Mouse (Mus musculus) embryo, embryonic 10 days (tissue): ENCODE measurements at regions not wholly inside any gene's neighbourhood (a gene's known extent, or its start where the extent isn't known, plus 50 kb on each side); places are given as distances from the start of the nearest gene placed in this dataset.
"Not testable (repeated sequence)": the region's sequence is repeated elsewhere in the genome, so short reads cannot be mapped to it uniquely, and the experiment has no call there.

Experiments used
- DNase-seq: peaks from one replicate; pipeline ENCODE4 v3.0.0-alpha.2; 2015; ENCODE audit warnings: low spot score

DNA sequence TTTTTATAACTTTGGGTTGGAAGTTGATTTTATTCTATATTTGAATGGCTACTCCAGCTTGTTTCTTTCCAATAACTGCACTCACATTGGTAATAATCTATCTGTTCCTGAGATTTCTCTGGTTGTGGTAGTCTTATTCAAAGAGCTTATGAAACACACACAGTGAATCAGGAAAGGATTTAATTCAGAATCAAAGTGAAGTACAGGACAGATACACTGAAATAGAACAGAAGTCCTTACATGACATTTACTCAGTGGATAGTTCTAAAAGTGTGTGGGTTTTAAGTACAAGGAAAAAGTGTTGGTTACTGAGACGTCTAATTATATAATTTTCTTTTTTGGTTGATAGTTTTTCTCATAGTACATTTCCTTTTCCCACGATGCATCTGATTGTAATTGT, 859.7 kb downstream of the Rpia start:
- no peak for DNase-seq

DNA sequence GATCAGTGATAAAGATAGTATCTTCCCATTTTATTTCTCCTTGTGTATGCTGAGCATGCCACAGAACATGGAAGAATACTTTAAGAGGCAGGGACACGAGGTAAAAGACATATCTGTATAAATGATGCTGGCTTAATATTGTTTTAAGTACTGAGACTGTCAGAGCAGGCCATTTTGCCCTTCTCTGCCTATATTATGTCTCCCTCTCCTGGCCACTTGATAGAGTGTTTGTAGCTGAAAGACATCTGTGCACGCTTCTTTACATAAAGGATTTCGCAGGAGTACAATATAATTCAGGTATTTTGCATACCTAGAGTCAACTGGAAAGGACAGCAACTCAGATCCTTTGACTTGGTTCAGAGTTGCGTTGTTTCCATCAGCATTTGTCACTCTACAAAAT, 877.3 kb downstream of the Rpia start:
- peak; percentile 4 for DNase-seq

DNA sequence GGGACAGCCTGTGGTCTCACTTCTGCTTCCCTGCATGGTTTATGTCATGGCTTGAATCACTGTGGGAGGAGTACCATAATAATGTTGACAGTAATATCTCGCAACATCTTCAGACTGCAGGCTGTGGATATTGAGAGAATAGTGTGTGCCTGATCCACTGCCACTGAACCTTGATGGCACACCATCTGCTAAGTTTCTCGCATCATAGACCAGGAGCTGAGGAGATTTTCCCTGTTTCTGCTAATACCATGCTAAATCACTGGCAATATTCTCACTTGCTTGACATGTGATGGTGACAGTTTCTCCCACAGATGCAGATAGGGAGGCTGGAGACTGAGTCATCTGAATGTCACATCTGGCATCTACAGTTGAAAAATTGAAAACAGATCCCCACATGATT, 912.7 kb downstream of the Rpia start:
- DNase-seq: no peak

DNA sequence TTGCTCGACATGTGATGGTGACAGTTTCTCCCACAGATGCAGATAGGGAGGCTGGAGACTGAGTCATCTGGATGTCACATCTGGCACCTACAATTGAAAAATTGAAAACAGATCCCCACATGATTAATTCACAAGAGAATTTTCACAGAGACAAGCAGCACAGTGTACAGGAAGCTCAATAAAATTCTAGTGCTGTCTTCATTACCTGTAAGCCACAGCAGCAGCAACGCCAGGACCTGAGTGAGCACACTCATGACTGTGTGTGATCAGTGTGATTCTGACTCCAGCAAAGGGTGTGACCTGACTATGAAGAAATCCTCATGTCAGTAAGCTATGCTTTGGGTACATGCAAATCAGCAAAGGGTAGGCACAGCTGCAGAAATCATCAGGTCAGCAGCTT, 933.4 kb downstream of the Rpia start:
- not testable (repeated sequence) for DNase-seq

DNA sequence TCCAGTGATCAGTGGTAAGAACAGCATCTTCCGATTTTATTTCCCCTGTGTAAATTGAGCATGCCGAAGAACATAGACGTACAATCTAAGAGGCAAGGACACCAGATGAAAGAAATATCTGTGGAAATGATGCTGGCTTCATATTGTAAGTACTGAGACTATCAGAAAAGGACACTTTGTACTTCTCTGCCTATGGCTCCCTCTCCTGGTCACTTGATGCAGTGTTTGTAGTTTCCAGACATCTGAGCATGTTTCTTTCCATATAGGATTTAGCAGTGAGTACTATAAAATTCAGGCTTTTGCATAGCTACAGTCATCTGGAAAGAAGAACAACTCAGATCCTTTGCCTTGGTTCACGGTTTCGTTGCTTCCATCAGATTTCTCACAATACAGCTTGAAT, 963.4 kb downstream of the Rpia start:
- peak; percentile 24 for DNase-seq

DNA sequence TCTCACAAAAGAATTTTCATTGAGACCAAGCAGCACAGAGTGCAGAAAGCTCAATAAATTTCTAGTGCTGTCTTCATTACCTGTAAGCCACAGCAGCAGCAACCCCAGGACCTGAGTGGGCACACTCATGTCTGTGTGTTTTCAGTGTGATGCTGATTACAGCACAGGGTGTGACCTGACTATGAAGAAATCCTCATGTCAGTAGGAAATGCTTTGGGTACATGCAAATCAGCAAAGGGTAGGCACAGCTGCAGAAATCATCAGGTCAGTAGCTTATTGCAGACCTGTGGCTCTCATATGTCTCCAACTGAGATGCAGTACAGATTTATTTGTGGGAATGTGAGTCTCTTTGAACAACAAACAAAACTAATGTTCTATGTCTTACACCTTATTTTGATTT, 977.1 kb downstream of the Rpia start:
- not testable (repeated sequence) for DNase-seq

DNA sequence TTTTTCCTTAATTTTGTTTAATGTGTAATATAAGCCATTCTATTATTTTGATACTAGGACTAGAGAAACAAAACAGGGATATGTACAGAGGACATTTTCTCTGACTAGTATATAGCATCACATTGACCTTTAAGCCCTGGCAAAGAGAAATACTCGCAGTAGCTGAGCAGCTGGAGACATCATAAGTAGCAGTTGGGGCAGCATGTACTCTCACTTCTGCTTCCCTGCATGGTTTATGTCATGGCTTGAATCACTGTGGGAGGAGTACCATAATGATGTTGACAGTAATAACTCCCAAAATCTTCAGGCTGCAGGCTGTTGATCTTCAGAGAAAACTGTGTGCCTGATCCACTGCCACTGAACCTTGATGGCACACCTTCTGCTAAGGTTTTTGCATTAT, 977.7 kb downstream of the Rpia start:
- not testable (repeated sequence) for DNase-seq

DNA sequence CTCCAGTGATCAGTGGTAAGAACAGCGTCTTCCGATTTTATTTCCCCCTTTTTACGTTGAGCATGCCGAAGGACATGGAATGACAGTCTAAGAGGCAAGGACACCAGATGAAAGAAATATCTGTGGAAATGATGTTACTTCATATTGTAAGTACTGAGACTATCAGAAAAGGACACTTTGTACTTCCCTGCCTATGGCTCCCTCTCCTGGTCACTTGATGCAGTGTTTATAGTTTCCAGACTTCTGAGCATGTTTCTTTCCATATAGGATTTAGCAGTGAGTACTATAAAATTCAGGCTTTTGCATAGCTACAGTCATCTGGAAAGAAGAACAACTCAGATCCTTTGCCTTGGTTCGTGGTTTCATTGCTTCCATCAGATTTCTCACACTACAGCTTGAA, 1011.7 kb downstream of the Rpia start:
- peak; percentile 13 for DNase-seq

DNA sequence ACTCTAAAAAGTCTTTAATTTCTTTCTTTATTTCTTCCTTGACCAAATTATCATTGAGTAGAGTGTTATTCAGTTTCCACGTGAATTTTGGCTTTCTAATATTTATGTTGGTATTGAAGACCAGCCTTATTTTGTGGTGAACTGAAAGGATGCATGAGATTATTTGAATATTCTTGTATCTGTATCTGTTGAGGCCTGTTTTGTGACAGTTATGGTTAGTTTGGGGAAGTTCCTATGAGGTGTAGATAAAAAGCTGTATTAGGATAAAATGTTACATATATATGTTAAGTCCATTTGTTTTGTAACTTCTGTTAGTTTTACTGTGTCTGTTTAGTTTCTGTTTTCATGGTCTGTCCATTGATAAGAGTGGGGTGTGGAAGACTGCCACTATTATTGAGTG, 1014.7 kb downstream of the Rpia start:
- DNase-seq: not testable (repeated sequence)

DNA sequence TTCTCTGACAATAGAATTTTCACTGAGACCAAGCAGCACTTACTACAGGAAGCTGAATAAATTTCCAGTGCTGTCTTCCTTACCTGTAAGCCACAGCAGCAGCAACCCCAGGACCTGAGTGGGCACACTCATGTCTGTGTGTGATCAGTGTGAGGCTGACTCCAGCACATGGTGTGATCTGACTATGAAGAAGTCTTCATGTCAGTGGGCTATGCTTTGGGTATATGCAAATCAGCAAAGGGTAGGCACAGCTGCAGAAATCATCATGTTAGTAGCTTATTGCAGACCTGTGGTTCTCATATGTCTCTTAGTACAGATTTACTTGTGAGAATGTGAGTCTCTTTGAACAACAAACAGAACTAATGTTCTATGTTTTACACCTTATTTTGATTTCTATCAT, 1027.2 kb downstream of the Rpia start:
- DNase-seq: no peak

DNA sequence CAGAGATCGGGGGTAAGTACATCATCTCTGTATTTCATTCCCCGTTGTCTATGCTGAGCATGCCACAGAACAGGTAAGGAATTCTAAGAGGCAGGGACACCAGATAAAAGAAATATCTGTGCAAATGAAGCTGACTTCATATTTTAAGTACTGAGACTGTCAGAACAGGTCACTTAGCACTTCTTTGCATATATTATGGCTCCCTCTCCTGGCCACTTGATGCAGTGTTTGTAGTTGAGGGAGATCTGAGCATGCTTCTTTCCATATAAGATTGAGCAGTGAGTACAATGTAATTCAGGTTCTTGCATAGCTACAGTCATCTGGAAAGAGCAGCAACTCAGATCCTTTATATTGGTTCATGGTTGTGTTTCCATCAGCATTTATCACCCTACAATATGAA, 1033.4 kb downstream of the Rpia start:
- DNase-seq: peak; percentile 28

DNA sequence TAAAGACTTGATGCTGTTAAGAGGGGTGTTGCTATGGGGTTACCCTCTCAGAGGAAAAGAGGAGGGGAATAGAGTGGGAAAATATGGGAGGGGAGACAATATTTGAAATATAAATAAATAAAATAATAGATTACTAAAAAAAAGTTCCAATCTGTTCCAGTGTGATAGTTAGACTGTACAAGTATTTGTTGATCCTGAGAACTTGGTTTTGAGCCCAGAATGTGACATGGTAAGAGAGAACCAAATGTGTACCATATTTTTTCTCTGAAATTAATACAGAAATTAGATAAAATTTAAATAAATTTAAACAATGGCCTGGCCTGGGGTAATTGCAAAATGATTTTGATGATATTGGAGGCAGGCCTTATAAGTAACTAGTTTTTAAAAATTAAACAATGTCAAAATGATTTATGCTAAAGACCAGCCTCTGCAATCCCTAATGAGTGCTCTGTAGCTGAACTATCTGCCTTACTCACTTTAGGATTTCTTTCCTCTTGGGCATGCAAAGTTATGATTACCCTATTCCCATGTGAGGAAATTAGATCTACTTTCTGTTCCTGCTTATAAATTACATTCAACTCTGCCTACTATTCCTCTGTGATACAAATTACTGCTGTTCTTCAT, 1052.9 kb downstream of the Rpia start:
- no peak for DNase-seq

DNA sequence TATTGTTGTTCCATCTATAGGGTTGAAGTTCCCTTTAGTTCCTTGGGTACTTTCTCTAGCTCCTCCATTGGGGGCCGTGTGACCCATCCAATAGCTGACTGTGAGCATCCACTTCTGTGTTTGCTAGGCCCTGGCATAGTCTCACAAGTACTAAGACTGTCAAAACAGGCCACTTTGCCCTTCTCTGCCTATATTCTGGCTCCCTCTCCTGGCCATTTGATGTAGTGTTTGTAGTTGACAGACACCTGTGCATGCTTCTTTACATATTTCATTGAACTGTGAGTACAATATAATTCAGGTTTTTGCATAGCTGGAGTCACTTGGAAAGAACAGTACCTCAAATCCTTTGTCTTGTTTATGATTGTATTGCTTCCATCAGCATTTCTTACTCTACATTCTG, 1059.2 kb downstream of the Rpia start:
- DNase-seq: peak; percentile 30

DNA sequence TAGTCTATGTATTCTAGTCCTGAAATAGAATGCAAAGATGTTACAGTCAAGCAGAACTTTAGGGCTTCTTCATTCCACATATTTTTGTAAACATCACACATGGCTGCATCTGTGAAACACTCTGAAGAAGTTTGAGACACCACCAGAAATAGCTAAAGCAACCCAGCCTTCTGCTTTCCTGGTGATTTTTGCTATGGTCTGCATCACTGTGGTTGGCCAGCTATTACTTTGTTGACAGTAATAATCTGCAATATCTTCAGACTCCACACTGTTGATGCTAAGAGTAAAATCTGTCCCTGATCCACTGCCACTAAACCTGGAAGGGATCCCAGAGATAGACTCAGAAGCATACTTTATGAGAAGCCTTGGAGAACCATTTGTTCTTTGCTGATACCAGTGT, 1065.7 kb downstream of the Rpia start:
- DNase-seq: no peak

DNA sequence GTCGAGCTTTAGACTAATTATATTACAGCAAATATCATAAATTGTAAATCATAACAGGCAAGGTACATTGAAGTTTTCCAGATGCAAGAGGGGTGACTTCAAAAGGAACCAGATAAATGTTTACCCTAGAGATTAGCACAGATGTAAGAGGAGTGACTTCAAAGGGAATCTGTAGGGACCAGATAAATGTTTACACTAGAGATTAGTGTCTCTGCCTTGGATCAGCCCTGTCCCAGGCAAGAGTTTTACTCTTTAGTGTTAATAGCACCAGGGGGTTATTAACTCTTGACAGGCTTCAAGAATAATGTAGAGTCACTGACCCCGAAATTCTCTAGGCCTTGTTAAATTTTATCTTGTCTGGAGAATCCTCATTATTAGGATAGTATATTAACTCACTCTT, 1089.2 kb downstream of the Rpia start:
- DNase-seq: not testable (repeated sequence)

DNA sequence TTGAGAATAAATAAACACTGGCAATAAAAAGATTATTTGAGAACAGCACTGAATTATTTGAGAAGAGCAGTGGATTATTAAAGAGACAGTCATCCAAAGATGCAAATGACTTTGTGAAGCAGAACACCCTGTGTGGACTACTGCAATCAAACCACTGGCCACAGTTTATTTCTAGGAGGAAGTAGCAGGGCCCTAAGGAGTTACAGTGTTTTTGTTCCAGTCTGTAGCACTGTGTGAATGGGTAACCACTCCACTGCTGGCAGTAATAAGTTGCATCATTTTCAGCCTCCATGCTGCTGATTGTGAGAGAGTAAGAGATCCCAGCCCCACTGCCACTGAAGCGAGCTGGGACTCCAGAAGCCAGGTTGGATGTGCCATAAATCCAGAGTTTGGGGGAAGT, 1110.9 kb downstream of the Rpia start:
- DNase-seq: no peak

DNA sequence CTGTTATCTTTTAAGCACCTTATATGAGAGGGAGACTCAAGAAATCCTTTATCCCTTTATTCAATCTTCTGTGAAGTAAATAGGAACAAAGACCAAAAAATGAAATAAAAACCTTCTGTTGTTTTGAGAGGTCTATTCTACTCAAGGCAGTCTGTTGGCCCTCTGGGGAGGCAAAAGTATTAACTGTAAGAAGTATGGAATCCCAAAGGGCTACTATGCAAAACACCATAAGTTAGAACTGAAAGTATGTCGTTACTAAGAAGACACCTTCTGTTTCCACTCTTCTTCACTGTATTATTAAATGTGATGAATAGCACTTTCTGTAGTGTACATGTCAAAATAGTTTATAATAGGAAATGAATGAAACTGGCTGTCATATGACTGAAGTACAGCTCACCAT, 1129.6 kb downstream of the Rpia start:
- DNase-seq: not testable (repeated sequence)
